Mouse (Mus musculus): Measurements from ENCODE around the gene Suz12. TPM values are rescaled to one million over a fixed set of nuclear protein-coding genes. Genes with fewer than 3 reads are reported as not detected.
"Not testable (repeated sequence)": the region's sequence is repeated elsewhere in the genome, so short reads cannot be mapped to it uniquely, and the experiment has no call there.

Suz12 gene
- 10 to 100 TPM; 44.1 to 56.8 TPM for total RNA-seq (2021)
- long read RNA-seq, experiment 1, full-length matches to known transcripts: 28 of 42 reads
- long read RNA-seq, experiment 1, partial matches to known transcripts: 12 of 42 reads
- long read RNA-seq, experiment 1, other reads (novel, unspliced or antisense): 2 of 42 reads
- long read RNA-seq, experiment 2, full-length matches to known transcripts: 12 of 13 reads
- long read RNA-seq, experiment 2, partial matches to known transcripts: 1 of 13 reads
- long read RNA-seq, experiment 2, other reads (novel, unspliced or antisense): 0 of 13 reads

- peak; percentile 96 to 97 for DNase-seq
Observed at GRCm38 (mm10) chr11:79992592-79993355, at the start of gene Suz12. Gene Suz12 (plus strand): TSS chr11:79993106.

- no peak for DNase-seq
Observed at GRCm38 (mm10) chr11:79943136-79943535, 49.8 kb upstream of the Suz12 start.

- DNase-seq: no peak
Observed at GRCm38 (mm10) chr11:79943601-79944000, 49.3 kb upstream of the Suz12 start.

- DNase-seq: no peak
Observed at GRCm38 (mm10) chr11:79947265-79947664, 45.6 kb upstream of the Suz12 start.

- no peak for DNase-seq
Observed at GRCm38 (mm10) chr11:79961346-79962124, 31.4 kb upstream of the Suz12 start.

GRCm38 (mm10) chr11:79962125-79962876 lies 30.6 kb upstream of the Suz12 start, which contains the start of gene Utp6:
Gene Utp6 (minus strand): TSS chr11:79962390.
- DNase-seq: peak; percentile 98 to 99

- no peak for DNase-seq
Observed at GRCm38 (mm10) chr11:79962877-79963183, 30.1 kb upstream of the Suz12 start.

GRCm38 (mm10) chr11:79963212-79963974 lies 29.5 kb upstream of the Suz12 start:
- DNase-seq: no peak

GRCm38 (mm10) chr11:79965896-79966295 lies 27.0 kb upstream of the Suz12 start:
- peak; percentile 55 to 71 for DNase-seq

- no peak for DNase-seq
Observed at GRCm38 (mm10) chr11:79967752-79968151, 25.2 kb upstream of the Suz12 start.

- DNase-seq: no peak
Observed at GRCm38 (mm10) chr11:79973133-79973532, 19.8 kb upstream of the Suz12 start.

- DNase-seq: peak; percentile 38 to 45
Observed at GRCm38 (mm10) chr11:79973626-79974476, 19.1 kb upstream of the Suz12 start.

- no peak for DNase-seq
Observed at GRCm38 (mm10) chr11:79975377-79975776, 17.5 kb upstream of the Suz12 start.

- no peak for DNase-seq
Observed at GRCm38 (mm10) chr11:79976222-79976621, 16.7 kb upstream of the Suz12 start.

GRCm38 (mm10) chr11:79976645-79977044 lies 16.3 kb upstream of the Suz12 start:
- not testable (repeated sequence) for DNase-seq

GRCm38 (mm10) chr11:79977061-79977460 lies 15.8 kb upstream of the Suz12 start:
- not testable (repeated sequence) for DNase-seq

GRCm38 (mm10) chr11:79977747-79978146 lies 15.2 kb upstream of the Suz12 start:
- DNase-seq: not testable (repeated sequence)

GRCm38 (mm10) chr11:79986886-79987285 lies 6.0 kb upstream of the Suz12 start:
- no peak for DNase-seq

- peak in 1 of 2 experiments; percentile 62 for DNase-seq
Observed at GRCm38 (mm10) chr11:79987896-79988295, 5.0 kb upstream of the Suz12 start.

GRCm38 (mm10) chr11:79990120-79990519 lies 2.8 kb upstream of the Suz12 start:
- no peak for DNase-seq

Measured in adrenal gland, postnatal 36 days (tissue).